Mouse (Mus musculus): ENCODE measurements around the gene Otud7b. TPM values are rescaled to one million over a fixed set of nuclear protein-coding genes. Genes with fewer than 3 reads are reported as not detected.
"Not testable (repeated sequence)": the region's sequence is repeated elsewhere in the genome, so short reads cannot be mapped to it uniquely, and the experiment has no call there.

Gene Otud7b
- polyA plus RNA-seq, 1 experiment from 2014 or later = 13.9 TPM

DNA sequence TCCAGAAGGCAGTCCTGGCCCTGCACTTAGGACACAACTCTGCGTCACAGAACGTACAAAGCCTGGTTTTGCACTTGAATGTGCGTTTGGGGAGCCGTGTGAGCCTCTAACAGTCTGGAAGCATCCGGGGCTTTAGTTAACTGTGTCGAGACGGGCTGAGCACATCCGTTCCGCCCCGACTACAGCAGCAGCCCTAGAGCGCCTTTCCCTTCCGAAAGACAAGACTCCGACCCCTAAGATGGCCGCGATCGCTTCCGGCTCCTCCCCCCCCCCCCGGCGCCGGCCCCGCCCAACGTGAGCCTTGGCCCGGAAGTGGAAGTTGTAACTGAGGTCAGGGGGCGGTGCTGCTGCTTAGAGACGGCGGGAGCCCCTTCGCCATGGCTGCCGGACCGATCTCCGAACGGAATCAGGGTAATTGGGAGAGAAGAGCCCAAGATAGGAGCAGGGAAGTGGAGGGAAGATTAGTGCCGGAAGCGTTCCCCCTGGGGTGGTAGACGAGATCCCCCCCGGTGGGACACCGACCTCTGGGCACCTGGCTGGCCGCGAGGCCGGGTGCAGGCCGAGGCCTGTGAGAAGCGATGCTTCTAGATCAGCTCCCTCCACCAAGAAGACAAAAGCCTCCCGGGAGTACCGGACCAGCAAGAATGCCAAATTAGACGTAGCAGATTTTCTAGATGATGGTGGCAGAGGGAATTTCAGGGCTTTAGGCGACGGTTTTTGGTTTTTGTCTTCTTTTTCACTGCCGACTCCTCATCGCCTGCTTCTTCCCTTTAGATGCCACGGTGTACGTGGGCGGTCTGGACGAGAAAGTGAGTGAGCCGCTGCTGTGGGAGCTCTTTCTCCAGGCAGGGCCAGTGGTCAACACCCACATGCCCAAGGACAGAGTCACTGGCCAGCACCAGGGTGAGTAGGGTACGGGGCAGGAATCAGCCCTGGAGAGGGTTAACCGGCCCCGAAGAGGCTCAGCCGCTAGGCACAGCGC lies 68.2 kb downstream of the Otud7b start, which contains the start of gene Sf3b4:
TSS of gene Sf3b4 (plus strand) at position 136 of the 982 bp plus-strand sequence.
- Histone ChIP-seq H3K4me1 (ENCODE audit: control insufficient read depth, insufficient read depth, low read length) (peaks cover 10% of the 10 kb centered on the region; the same call in 1 of the 2 replicates), H3K27ac (ENCODE audit: low read length) (peak within 1 kb of the TSS; percentile 99), H3K36me3 (ENCODE audit: control insufficient read depth, insufficient read depth, low read length) (peaks cover 25% of the 10 kb centered on the region), H3K9ac (replicated peaks; ENCODE audit: low read depth, low read length) (peak within 1 kb of the TSS; percentile 79), H3K4me3 (ENCODE audit: low read depth, low read length) (peak within 1 kb of the TSS; percentile 98), H3K27me3 (ENCODE audit: control insufficient read depth, insufficient read depth, low read length) (no peaks in the 10 kb centered on the region), H3K9me3 (ENCODE audit: control insufficient read depth, low read depth, low read length) (no peaks in the 10 kb centered on the region), H3K4me2 (replicated peaks; ENCODE audit: low read depth, low read length) (peak within 1 kb of the TSS; percentile 94)
- WGBS = under 1% methylated on average over 58 of the region's 58 CpGs
- peak; percentile 92 for ATAC-seq (ENCODE audit: insufficient number of reproducible peaks, insufficient read depth, low FRiP score, low read depth)

DNA sequence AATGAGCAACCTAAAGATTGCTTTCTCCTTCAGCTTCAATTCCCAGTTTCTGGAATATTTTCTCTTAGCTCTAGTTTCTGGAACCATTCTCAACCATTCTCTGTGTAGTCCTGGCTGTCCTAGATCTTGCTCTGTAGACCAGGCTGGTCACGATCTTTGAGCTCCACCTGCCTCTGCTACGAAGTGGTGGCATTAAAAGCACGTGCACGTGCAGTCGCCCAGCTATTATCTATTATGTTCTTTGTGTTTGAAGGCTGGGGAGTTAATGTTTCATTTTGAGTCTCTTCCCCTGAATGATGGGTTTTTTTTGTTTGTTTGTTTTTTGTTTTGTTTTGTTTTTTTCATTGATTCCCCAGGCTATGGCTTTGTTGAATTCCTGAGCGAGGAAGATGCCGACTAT lies 68.9 kb downstream of the Otud7b start:
- peaks cover 32% of the 10 kb centered on the region for H3K36me3 ChIP-seq (ENCODE audit: control insufficient read depth, insufficient read depth, low read length)
- peak overlapping the region; percentile 98 for H3K4me3 ChIP-seq (ENCODE audit: low read depth, low read length)
- H3K9ac ChIP-seq (replicated peaks; ENCODE audit: low read depth, low read length) = peak overlapping the region; percentile 79
- peak overlapping the region; percentile 94 for H3K4me2 ChIP-seq (replicated peaks; ENCODE audit: low read depth, low read length)
- peaks cover 10% of the 10 kb centered on the region; the same call in 1 of the 2 replicates for H3K4me1 ChIP-seq (ENCODE audit: control insufficient read depth, insufficient read depth, low read length)
- no peak for ATAC-seq (ENCODE audit: insufficient number of reproducible peaks, insufficient read depth, low FRiP score, low read depth)
- no peaks in the 10 kb centered on the region for H3K9me3 ChIP-seq (ENCODE audit: control insufficient read depth, low read depth, low read length)
- H3K27me3 ChIP-seq (ENCODE audit: control insufficient read depth, insufficient read depth, low read length) = no peaks in the 10 kb centered on the region
- no peak overlapping the region for H3K27ac ChIP-seq (ENCODE audit: low read length)
- WGBS = 36% methylated on average over 7 of the region's 7 CpGs

DNA sequence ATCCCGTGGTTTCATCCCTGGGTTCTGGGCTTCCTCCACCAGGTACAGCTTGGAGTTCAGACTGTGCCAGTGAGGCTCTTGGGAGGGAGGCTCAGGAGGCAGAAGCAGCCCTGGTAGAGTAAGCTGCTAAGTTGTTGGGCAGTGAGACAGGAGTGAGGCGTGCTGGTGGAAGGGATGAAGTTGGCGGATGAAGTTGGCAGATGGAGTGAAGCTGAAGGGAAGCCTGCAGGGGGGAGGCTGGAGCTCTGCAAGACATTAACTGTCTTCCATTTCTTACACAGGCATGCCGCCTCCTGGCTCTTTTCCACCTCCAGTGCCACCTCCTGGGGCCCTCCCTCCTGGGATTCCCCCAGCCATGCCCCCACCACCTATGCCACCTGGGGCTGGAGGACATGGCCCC lies 69.7 kb downstream of the Otud7b start:
- peaks cover 32% of the 10 kb centered on the region for H3K36me3 ChIP-seq (ENCODE audit: control insufficient read depth, insufficient read depth, low read length)
- H3K9me3 ChIP-seq (ENCODE audit: control insufficient read depth, low read depth, low read length); H3K4me3 ChIP-seq (ENCODE audit: low read depth, low read length); H3K27ac ChIP-seq (ENCODE audit: low read length); H3K9ac ChIP-seq (replicated peaks; ENCODE audit: low read depth, low read length); H3K4me2 ChIP-seq (replicated peaks; ENCODE audit: low read depth, low read length); ATAC-seq (ENCODE audit: insufficient number of reproducible peaks, insufficient read depth, low FRiP score, low read depth); H3K27me3 ChIP-seq (ENCODE audit: control insufficient read depth, insufficient read depth, low read length): not testable (repeated sequence)
- H3K4me1 ChIP-seq (ENCODE audit: control insufficient read depth, insufficient read depth, low read length) = peaks cover 10% of the 10 kb centered on the region; the same call in 1 of the 2 replicates
- WGBS = 82% methylated on average over 4 of the region's 4 CpGs

DNA sequence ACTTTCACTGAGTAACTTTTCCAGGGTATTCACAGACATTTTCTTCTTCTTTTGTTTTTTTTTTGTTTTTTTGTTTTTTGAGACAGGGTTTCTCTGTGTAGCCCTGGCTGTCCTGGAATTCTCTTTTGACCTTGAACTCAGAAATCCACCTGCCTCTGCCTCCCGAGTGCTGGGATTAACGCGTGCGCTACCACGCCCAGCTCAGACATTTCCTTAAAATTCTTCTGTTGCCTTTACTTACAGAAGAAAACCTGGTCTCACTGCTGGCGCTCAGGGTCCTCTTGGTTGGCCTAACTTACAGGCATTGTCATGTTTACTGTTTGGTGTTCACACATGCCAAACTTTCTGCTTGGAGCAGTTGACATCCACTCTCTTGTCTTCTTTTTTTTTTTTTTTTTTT lies 70.9 kb downstream of the Otud7b start:
- no peak overlapping the region for H3K4me2 ChIP-seq (replicated peaks; ENCODE audit: low read depth, low read length)
- no peaks in the 10 kb centered on the region for H3K9me3 ChIP-seq (ENCODE audit: control insufficient read depth, low read depth, low read length)
- H3K27ac ChIP-seq (ENCODE audit: low read length) = no peak overlapping the region
- WGBS = 95% methylated on average over 6 of the region's 6 CpGs
- no peak for ATAC-seq (ENCODE audit: insufficient number of reproducible peaks, insufficient read depth, low FRiP score, low read depth)
- H3K4me1 ChIP-seq (ENCODE audit: control insufficient read depth, insufficient read depth, low read length) = peaks cover 10% of the 10 kb centered on the region; the same call in 1 of the 2 replicates
- H3K36me3 ChIP-seq (ENCODE audit: control insufficient read depth, insufficient read depth, low read length) = peaks cover 32% of the 10 kb centered on the region
- H3K9ac ChIP-seq (replicated peaks; ENCODE audit: low read depth, low read length) = no peak overlapping the region
- no peak overlapping the region for H3K4me3 ChIP-seq (ENCODE audit: low read depth, low read length)
- no peaks in the 10 kb centered on the region for H3K27me3 ChIP-seq (ENCODE audit: control insufficient read depth, insufficient read depth, low read length)

DNA sequence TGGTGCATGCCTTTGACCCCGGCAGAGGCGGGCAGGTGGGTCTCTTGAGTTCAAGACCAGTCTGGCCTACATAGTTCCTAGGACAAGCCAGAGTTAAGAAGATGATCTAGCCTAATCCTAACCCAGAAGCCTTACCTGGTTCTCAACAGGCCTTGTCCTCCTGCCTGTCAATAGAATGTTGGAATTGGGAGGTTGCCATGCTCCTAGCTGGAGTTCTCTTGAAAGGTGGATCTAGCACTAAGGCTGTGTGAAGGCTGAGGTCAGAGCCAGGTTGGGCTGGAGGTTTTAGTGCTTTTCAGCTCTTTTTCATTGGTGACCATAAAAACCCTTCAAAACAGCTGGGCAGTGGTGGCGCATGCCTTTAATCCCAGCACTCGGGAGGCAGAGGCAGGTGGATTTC lies 74.1 kb downstream of the Otud7b start:
- Histone ChIP-seq H3K4me3 (ENCODE audit: low read depth, low read length) (no peak overlapping the region), H3K4me1 (ENCODE audit: control insufficient read depth, insufficient read depth, low read length) (peaks cover 21% of the 10 kb centered on the region; the same call in 1 of the 2 replicates), H3K27ac (ENCODE audit: low read length) (no peak overlapping the region), H3K27me3 (ENCODE audit: control insufficient read depth, insufficient read depth, low read length) (no peaks in the 10 kb centered on the region), H3K4me2 (replicated peaks; ENCODE audit: low read depth, low read length) (no peak overlapping the region), H3K9me3 (ENCODE audit: control insufficient read depth, low read depth, low read length) (no peaks in the 10 kb centered on the region), H3K36me3 (ENCODE audit: control insufficient read depth, insufficient read depth, low read length) (peaks cover 32% of the 10 kb centered on the region), H3K9ac (replicated peaks; ENCODE audit: low read depth, low read length) (no peak overlapping the region)
- 87% methylated on average over 4 of the region's 4 CpGs for WGBS
- ATAC-seq (ENCODE audit: insufficient number of reproducible peaks, insufficient read depth, low FRiP score, low read depth) = no peak

DNA sequence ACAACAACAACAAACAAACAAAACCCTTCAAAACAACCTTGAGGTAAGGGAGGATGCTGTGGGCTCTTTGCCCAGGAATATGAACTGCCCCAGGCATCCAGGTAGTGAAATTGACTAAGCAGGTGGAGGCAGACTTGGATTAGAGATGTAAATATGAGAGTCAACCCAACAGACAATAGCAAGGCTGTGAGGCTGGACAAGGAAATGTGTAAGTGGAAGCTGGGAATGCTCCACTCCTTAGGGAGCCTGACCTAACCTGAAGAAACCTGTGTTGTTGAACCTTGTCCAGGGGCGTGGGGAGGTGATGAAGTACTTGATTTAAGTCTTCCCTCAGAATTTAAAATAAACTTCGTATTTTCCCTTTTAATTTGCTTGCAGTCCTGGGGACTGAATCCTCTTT lies 74.6 kb downstream of the Otud7b start:
- ATAC-seq (ENCODE audit: insufficient number of reproducible peaks, insufficient read depth, low FRiP score, low read depth) = no peak
- no peak overlapping the region for H3K4me2 ChIP-seq (replicated peaks; ENCODE audit: low read depth, low read length)
- no peaks in the 10 kb centered on the region for H3K27me3 ChIP-seq (ENCODE audit: control insufficient read depth, insufficient read depth, low read length)
- peaks cover 20% of the 10 kb centered on the region; the same call in 1 of the 2 replicates for H3K4me1 ChIP-seq (ENCODE audit: control insufficient read depth, insufficient read depth, low read length)
- WGBS = 77% methylated on average over 2 of the region's 2 CpGs
- no peak overlapping the region for H3K4me3 ChIP-seq (ENCODE audit: low read depth, low read length)
- no peak overlapping the region for H3K9ac ChIP-seq (replicated peaks; ENCODE audit: low read depth, low read length)
- H3K9me3 ChIP-seq (ENCODE audit: control insufficient read depth, low read depth, low read length) = no peaks in the 10 kb centered on the region
- peaks cover 31% of the 10 kb centered on the region for H3K36me3 ChIP-seq (ENCODE audit: control insufficient read depth, insufficient read depth, low read length)
- H3K27ac ChIP-seq (ENCODE audit: low read length) = no peak overlapping the region

DNA sequence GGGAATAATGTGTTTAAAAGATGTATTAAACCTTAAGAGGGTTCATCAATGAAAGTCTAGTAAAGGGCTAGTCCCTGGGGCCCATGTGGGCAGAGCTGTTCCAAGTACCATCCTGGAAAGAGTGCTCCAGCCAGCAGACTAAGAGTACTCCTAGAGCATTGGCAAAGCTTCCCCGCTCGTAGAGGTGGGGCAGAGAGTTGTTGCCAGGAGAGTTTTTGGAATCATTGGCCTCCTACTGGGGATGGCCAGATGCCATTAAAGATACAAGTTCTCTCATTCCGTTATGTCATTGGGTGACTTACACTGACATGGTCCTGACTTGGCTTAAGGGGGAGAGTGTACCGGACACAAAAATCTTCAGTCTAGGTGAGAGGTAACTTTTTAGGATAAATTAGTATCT lies 75.2 kb downstream of the Otud7b start:
- no peak overlapping the region for H3K9ac ChIP-seq (replicated peaks; ENCODE audit: low read depth, low read length)
- H3K27me3 ChIP-seq (ENCODE audit: control insufficient read depth, insufficient read depth, low read length) = no peaks in the 10 kb centered on the region
- no peak overlapping the region for H3K27ac ChIP-seq (ENCODE audit: low read length)
- no peaks in the 10 kb centered on the region for H3K9me3 ChIP-seq (ENCODE audit: control insufficient read depth, low read depth, low read length)
- peaks cover 26% of the 10 kb centered on the region for H3K36me3 ChIP-seq (ENCODE audit: control insufficient read depth, insufficient read depth, low read length)
- peaks cover 17% of the 10 kb centered on the region; the same call in 1 of the 2 replicates for H3K4me1 ChIP-seq (ENCODE audit: control insufficient read depth, insufficient read depth, low read length)
- no peak for ATAC-seq (ENCODE audit: insufficient number of reproducible peaks, insufficient read depth, low FRiP score, low read depth)
- H3K4me2 ChIP-seq (replicated peaks; ENCODE audit: low read depth, low read length) = no peak overlapping the region
- no peak overlapping the region for H3K4me3 ChIP-seq (ENCODE audit: low read depth, low read length)
- 63% methylated on average over 4 of the region's 4 CpGs for WGBS

DNA sequence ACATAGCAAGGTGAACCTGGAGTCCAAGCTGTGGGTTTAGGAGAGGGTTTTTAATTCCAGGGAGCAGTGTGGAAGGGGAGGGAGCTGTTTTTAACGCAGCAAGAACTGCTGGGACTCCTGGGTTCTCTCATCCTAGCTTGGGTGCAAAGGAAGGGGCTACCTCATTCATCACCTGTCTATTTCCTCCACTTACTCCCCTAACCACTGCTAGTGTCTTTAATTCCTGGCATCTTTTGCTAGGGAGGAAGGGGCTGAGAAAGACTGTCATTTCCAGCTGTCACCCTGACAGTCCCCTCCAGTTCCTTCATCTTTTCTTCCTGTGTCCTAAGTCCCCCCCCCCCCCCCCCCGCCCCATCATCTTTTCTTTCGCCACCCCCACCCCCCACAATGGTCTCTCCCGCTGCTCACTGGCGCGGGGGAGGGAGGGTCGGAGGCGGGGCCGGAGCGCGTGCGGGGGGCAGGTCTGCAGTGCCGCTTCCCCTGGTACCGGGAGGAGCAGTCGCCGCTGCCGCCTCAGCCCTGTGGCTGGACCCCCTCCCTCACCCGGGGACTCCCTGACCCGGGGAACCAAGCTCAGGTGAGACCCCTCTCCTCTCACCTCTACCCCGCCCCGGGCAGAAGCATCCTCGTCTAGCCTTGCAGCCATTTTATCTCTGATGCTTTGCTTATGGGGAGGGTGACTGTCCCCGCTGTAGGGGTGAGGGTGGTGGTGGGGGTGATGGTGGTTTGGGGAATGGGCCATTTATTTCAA lies 76.6 kb downstream of the Otud7b start, which contains the start of gene Sv2a:
TSS of gene Sv2a (plus strand) at position 425 of the 751 bp plus-strand sequence.
- H3K9me3 ChIP-seq (ENCODE audit: control insufficient read depth, low read depth, low read length) = no peaks in the 10 kb centered on the region
- peak within 1 kb of the TSS; percentile 52 for H3K9ac ChIP-seq (replicated peaks; ENCODE audit: low read depth, low read length)
- H3K36me3 ChIP-seq (ENCODE audit: control insufficient read depth, insufficient read depth, low read length) = peaks cover 17% of the 10 kb centered on the region
- H3K4me1 ChIP-seq (ENCODE audit: control insufficient read depth, insufficient read depth, low read length) = peaks cover 17% of the 10 kb centered on the region; the same call in 1 of the 2 replicates
- H3K27ac ChIP-seq (ENCODE audit: low read length) = no peak within 1 kb of the TSS; the same call in 1 of the 2 replicates
- H3K27me3 ChIP-seq (ENCODE audit: control insufficient read depth, insufficient read depth, low read length) = no peaks in the 10 kb centered on the region
- H3K4me3 ChIP-seq (ENCODE audit: low read depth, low read length) = peak within 1 kb of the TSS; percentile 50
- peak within 1 kb of the TSS; percentile 76 for H3K4me2 ChIP-seq (replicated peaks; ENCODE audit: low read depth, low read length)
- ATAC-seq (ENCODE audit: insufficient number of reproducible peaks, insufficient read depth, low FRiP score, low read depth) = no peak
- WGBS = 0% methylated on average over 13 of the region's 23 CpGs

All from stomach, embryonic 14.5 days (tissue).